Mouse (Mus musculus) macrophage (primary cell): Measurements from ENCODE around the gene Tnc. TPM values are rescaled to one million over a fixed set of nuclear protein-coding genes. Genes with fewer than 3 reads are reported as not detected.

Experiments used
- H3K27ac ChIP-seq: fragments of 350-480 bp; formaldehyde crosslinking; 2 replicates; pipeline ENCODE4 v1.9.0; 2021
- H3K36me3 ChIP-seq: fragments of 350-480 bp; formaldehyde crosslinking; 2 replicates; pipeline ENCODE4 v1.9.0; 2021; ENCODE audit errors: inconsistent target
- H3K4me3 ChIP-seq: fragments of 350-480 bp; formaldehyde crosslinking; 2 replicates; pipeline ENCODE4 v1.9.0; 2021; ENCODE audit errors: inconsistent target
- H3K79me2 ChIP-seq: fragments of 350-480 bp; formaldehyde crosslinking; 2 replicates; pipeline ENCODE4 v1.9.0; 2021; ENCODE audit errors: inconsistent target
- WGBS: methylation state at CpG from one replicate; pipeline ENCODE4 v1.1.7; 2026; ENCODE audit warnings: inconsistent platforms; ENCODE audit not compliant: missing documents; 5-methylcytosine and 5-hydroxymethylcytosine counted together
- polyA plus RNA-seq: library from polyadenylated mRNA; stranded (reverse); fragments of 250-400 nt; gene quantifications from 3 replicates; pipeline ENCODE4 v1.2.4, GENCODE M21; 2018; ENCODE audit warnings: inconsistent platforms

Gene Tnc
- polyA plus RNA-seq, 1 experiment from 2014 or later = 0.06 TPM

DNA sequence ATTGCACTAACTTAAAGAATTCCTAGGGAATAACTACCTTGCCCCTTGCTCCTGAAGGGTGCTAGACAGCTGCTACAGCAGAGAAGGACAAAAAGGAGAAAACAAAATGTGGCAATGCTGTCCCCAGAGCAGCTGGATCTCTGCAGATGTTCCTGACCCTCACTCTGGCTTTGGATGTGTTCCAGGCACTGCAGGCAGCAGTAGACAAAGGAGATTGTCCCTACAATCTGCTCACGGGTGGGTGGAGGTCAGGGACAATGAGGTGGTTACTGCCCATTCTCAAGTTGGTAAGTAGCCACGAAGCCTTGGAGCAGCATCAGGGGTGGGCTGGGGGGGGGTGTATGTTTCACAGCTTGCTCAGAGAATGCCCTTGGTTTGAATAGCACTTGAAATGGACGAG, 43.1 kb downstream of the Tnc start:
- 81% methylated on average over 3 of the region's 3 CpGs for WGBS
- no peak overlapping the region for H3K4me3 ChIP-seq
- no peaks in the 10 kb centered on the region for H3K79me2 ChIP-seq
- no peak overlapping the region for H3K27ac ChIP-seq
- no peaks in the 10 kb centered on the region for H3K36me3 ChIP-seq

DNA sequence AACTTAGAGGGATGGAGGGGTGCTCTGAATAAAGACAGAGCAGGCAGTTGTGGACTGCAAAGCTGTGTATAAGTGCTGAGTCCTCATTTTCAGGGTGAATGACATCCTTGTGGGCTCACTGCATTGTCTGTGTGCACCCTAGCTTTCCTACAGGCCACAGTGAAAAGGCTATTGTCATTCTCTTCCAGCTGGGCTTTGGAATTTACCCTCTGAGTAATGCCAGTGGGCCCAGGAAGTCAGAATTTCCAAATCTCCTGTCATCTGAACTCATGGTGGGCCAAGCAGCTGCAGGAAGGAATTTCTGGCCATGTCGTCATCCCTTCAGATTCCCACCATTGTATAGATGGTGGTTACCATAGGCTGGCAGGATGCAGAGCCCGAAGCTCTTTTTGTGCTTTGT, 44.6 kb downstream of the Tnc start:
- Histone ChIP-seq H3K79me2 (no peaks in the 10 kb centered on the region), H3K27ac (no peak overlapping the region), H3K4me3 (no peak overlapping the region), H3K36me3 (no peaks in the 10 kb centered on the region)
- 58% methylated on average over 2 of the region's 2 CpGs for WGBS

DNA sequence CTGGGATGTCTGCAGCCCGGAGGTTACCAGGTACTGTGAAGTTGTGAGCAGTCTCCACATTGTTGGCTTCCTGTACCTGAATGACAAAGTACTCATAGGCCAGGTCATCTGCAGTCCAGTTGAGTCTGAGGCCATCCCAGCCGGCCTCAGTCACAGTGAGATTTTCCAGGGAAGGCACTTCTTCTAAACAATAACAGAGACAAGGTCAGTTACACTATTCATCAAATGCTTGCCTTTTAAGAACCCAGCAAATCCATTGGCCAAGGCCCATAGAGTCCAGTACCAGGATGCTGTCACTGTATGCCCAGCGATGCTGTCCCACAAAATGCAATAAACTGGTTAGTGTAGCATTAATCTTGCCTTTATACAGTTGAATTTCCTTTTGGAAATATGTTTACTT, 46.0 kb downstream of the Tnc start:
- WGBS = 93% methylated on average over 3 of the region's 3 CpGs
- no peaks in the 10 kb centered on the region for H3K36me3 ChIP-seq

DNA sequence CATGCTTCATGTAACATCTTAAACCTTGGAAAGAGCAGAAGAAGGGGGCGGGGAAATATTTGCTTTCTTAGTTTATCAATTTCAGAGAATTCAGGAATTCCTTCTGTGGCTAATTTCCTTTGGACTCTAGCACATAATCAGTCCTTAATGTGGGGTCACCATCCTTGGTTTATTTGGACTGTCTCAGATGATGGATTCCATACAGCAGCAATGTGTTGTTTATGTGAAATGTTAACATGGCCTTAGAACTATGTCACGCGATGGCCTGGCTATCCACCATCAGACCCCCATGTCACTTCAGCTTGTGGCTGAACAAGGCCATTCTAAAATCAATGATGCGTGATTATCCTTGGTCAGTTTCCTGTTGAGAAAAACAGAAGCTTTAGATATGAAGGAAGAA, 46.5 kb downstream of the Tnc start:
- Histone ChIP-seq H3K4me3 (no peak overlapping the region), H3K27ac (no peak overlapping the region), H3K36me3 (no peaks in the 10 kb centered on the region), H3K79me2 (no peaks in the 10 kb centered on the region)
- WGBS = 97% methylated on average over 4 of the region's 4 CpGs

More for the DNA sequence above, 46.0 kb downstream of the Tnc start:
- Histone ChIP-seq H3K27ac (no peak overlapping the region), H3K79me2 (no peaks in the 10 kb centered on the region), H3K4me3 (no peak overlapping the region)

DNA sequence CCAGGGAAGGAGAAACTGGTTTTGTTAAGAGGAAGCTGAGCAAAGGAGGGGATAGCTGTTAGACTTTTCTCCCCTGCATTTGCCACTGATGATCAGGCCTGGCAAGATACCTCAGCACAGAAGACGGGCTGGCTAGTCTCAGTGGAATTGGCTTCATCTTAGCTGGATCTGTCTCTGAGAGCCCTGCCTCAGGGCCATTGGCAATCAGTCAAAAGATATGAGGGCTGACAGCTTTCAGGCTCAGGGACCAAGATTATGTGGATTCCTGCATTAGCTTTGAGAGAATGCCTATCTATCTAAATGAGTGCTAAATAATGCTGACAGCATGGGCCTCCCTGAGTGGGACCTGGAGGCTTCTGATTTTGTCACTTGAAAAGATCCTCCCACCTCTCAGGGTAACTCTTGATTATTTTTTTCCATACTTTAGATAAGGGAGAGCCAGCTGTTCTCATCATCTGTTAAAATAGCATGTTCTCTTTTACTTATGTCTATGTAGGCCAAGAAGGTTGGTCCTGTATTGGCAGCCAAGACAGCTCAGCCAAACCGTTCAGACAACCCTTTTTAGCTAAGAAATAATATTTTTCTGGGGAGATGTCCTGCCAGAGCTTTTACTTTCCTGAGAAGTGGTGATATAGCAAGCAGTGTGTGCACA, 53.2 kb downstream of the Tnc start:
- 85% methylated on average over 2 of the region's 2 CpGs for WGBS

DNA sequence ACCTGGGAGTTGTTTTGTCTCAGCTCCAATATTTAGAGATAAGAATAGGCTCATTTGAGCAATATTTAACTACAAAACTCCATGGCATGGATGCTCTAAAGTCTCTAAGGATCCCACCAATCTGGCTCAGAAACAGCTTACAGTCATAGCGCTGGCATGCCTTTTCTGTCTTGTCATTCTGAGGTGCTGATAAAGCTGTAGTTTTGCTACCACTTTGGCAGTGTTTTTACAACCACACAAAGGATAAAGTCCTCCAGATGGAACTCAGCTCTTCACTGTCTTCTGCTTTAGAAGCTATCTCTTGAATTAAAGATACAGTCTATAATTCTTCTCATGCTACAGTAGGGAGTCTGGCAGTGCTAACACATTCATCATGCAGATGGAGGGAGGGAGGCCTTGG, 56.6 kb downstream of the Tnc start:
- 100% methylated on average over 1 of the region's 1 CpGs for WGBS
- no peak overlapping the region for H3K27ac ChIP-seq
- no peaks in the 10 kb centered on the region for H3K36me3 ChIP-seq
- no peaks in the 10 kb centered on the region for H3K79me2 ChIP-seq
- H3K4me3 ChIP-seq = no peak overlapping the region

More for the DNA sequence above, 53.2 kb downstream of the Tnc start:
- no peaks in the 10 kb centered on the region for H3K79me2 ChIP-seq
- no peaks in the 10 kb centered on the region for H3K36me3 ChIP-seq
- H3K27ac ChIP-seq = no peak overlapping the region
- no peak overlapping the region for H3K4me3 ChIP-seq

DNA sequence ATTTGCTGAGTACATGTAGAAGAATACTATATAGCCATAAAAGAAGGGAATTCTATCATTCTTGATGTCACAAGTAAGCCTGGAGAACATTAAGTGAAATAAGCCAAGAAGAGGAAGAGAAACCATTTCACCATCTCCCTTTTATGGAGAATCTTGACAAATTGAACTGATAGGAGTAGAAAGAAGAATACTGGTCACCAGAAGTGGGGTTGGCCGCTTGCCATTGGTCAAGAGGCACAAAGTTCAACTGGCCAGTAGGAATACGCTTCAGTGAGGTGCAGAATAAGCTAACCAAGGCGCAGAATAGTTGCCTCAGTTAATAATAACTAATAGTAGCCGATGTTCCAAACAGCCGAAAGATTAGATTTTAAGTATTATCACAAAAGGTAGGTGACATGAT, 58.7 kb downstream of the Tnc start:
- no peak overlapping the region for H3K4me3 ChIP-seq
- no peaks in the 10 kb centered on the region for H3K79me2 ChIP-seq
- H3K36me3 ChIP-seq = no peaks in the 10 kb centered on the region
- H3K27ac ChIP-seq = no peak overlapping the region
- WGBS = 90% methylated on average over 5 of the region's 5 CpGs

DNA sequence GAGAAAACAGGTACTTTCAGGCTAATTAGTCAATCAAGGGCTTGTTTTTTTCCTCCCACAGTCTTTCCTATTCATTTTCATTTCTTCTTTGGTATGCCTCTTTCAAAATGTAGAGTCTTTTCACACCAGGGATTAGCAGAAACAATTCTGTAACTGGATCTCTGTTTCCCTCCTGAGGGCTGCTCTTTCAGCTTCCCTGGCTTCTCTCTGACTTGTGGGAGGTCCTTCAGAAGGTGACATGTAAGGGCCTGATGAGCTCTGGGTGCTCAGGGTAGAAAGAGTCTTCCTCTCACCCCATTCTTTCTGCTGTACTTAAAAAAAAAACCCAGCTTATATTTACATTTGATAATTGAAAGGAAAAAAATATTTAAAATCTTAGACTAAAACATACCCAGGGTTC, 60.2 kb downstream of the Tnc start:
- Histone ChIP-seq H3K4me3 (no peak overlapping the region), H3K79me2 (no peaks in the 10 kb centered on the region), H3K27ac (no peak overlapping the region), H3K36me3 (no peaks in the 10 kb centered on the region)

DNA sequence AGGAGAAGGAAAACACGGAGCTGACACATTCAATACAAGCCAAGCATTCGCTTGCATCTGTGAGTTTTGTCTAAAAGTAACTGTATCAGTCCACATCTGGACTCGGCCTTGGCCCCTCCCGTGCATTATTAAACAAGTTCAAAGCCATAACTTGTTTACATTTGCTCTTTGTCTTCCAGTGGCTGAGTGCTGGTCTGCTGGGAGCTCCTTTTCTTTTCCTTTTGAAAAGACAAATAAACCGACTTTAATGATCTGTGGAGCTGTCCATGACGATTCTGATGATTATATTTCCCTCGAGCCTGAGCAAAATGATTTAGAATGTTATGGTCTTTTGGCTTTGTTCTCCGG, 63.7 kb downstream of the Tnc start:
- 93% methylated on average over 6 of the region's 8 CpGs for WGBS
- no peaks in the 10 kb centered on the region for H3K79me2 ChIP-seq
- H3K4me3 ChIP-seq = no peak overlapping the region
- H3K27ac ChIP-seq = no peak overlapping the region
- H3K36me3 ChIP-seq = no peaks in the 10 kb centered on the region

DNA sequence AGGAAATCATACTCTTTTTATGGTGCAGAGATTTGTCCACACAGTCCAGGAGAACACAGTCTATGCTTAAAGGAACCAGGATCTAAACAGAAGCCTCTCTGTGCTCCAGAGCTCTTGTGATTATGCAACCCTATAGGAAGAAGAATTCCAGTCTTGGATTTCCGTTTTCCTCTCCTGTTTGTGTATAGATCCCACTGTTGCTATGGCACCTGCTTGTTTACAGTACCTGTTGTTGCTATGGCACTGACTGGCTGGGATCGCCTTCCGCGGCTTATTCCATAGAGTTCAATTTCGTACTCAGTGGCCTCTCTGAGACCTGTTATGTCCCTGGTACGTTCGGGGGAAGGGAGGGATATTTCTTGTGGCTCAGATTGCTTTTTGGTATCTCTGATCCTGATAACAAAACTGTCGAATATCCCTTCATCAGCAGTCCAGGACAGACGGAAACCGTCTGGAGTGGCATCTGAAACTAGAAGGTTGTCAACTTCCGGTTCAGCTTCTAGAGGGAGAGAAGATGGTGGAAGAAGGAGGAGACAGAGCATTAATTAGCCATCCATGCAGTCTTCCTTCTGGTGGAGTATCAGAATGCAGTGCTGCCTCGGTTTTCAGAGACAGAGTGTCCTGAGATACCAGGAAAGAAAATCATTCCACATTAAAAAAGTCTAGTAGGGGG, 64.3 kb downstream of the Tnc start:
- Histone ChIP-seq H3K4me3 (no peak overlapping the region), H3K36me3 (no peaks in the 10 kb centered on the region), H3K79me2 (no peaks in the 10 kb centered on the region), H3K27ac (no peak overlapping the region)
- WGBS = 89% methylated on average over 12 of the region's 12 CpGs

DNA sequence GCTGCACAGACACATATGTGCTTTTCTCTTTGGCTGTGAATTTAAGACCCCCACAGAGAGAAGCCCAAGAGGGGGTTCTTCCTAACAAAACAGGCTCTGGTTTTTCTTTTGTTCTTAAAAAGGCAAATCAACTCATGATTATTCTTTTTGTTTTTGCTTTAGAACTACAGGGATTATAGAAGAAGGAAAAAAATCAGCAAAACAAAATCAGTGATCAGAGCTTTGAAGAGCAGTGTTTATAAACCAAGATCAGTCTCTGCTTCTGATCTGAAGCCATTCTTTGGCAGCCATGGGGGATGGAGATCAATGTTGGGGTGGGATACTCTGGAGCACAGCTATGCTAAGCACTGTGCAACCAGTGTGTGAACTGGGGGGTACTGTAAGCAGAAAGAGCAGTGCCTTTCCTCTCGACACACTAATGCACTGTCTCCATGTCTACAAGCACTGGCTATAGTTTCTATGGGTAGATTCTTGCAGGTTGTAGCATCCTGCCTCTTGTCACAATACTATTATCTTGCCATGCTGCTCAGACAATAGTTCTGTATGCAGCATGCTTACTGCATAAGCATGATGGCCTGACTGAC, 66.5 kb downstream of the Tnc start:
- 100% methylated on average over 1 of the region's 1 CpGs for WGBS
- Histone ChIP-seq H3K4me3 (no peak overlapping the region), H3K79me2 (no peaks in the 10 kb centered on the region), H3K27ac (no peak overlapping the region), H3K36me3 (no peaks in the 10 kb centered on the region)

DNA sequence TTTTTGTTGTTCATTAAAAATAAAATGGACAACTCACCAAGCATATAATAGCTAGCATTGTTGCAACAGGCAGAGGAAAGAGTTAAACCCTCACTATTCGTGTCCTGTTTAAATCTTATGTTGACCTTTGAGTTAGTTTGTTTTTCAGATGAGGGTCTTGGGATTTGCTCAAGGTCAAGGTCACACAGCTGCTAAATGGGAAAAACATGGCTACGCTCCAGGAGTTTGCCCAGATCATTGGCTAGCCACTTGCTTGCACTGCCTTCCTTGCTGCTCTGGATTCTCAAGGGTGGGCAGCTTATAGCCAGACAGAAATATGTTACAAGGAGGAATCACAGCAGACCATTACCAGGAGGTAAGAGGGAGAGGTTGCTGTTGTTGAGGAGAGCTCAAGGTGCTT, 67.2 kb downstream of the Tnc start:
- Histone ChIP-seq H3K4me3 (no peak overlapping the region), H3K27ac (no peak overlapping the region), H3K36me3 (no peaks in the 10 kb centered on the region), H3K79me2 (no peaks in the 10 kb centered on the region)
- 72% methylated on average over 2 of the region's 2 CpGs for WGBS

DNA sequence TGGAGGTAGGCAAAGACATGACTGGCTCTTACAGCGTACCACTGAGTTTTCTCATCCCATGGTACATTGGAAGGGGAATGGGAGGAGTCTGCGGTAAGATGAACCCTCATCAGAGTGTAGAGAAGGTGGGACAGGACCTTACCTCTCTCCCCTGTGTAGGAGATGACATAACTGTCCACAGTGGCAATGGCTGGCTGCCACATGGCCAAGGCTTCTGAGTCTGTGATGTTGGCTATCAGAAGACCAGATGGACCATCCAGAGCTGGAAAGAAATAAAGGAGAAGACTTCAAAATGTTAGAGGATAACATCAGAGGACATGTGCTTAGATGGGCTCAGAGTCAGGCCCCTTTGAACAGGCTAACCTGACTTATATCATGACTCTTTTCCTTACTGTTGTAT, 74.3 kb downstream of the Tnc start:
- no peak overlapping the region for H3K4me3 ChIP-seq
- H3K36me3 ChIP-seq = no peaks in the 10 kb centered on the region
- 96% methylated on average over 2 of the region's 2 CpGs for WGBS
- H3K27ac ChIP-seq = no peak overlapping the region
- no peaks in the 10 kb centered on the region for H3K79me2 ChIP-seq

DNA sequence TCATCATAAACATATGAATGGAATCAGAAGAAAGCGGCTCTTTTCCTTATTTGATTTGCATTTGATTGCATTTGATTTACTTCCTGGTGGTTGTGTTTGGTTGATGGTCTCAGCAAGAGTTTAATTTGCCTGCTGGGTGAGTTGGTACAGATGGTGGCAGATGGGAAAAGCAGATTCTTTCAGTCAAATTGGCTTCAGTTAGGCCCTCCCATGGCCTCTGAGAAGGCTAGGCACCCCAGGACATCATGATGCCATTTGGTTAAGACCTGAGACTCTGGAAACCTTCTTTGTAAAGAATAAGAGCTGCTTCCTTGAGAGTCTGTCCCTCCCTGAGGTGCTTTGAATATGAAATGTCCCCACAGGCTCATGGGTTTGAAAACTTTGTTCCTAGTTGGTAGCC, 75.1 kb downstream of the Tnc start:
- H3K4me3 ChIP-seq = no peak overlapping the region
- WGBS = 85% methylated on average over 1 of the region's 1 CpGs

DNA sequence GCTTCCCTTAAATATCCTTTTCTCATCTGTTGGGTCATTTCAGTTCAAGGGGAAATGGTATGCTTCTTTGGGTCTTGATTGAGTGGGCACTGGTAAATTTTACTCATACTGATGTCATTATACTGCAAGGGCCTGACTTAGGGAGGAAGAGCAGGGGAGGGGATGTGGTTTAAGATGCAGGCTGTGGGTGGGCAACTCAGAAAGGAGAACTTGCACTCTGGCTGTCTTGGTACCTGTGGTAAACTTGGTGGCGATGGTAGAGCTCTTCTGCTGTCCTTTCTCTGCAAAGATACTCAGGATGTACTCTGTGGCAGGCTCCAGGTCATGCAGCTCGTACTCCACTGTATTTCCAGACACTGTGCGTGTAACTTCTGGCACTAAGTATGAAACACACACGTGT, 75.9 kb downstream of the Tnc start:
- WGBS = 17% methylated on average over 4 of the region's 4 CpGs
- Histone ChIP-seq H3K4me3 (no peak overlapping the region), H3K79me2 (no peaks in the 10 kb centered on the region), H3K36me3 (no peaks in the 10 kb centered on the region), H3K27ac (no peak overlapping the region)

More for the DNA sequence above, 75.1 kb downstream of the Tnc start:
- Histone ChIP-seq H3K79me2 (no peaks in the 10 kb centered on the region), H3K36me3 (no peaks in the 10 kb centered on the region), H3K27ac (no peak overlapping the region)
